Mouse (Mus musculus) midbrain, embryonic 11.5 days (tissue): ENCODE results near the gene Edaradd. TPM values are rescaled to one million over a fixed set of nuclear protein-coding genes. Genes with fewer than 3 reads are reported as not detected.

Experiments
- ATAC-seq: fragments of 200-750 bp; cut with Nextera tagmentation; 2 replicates; pipeline ENCODE4 v1.8.0; 2017; ENCODE audit warnings: moderate TSS enrichment, moderate library complexity; ENCODE audit not compliant: low FRiP score
- DNase-seq: peaks from one replicate; pipeline ENCODE4 v3.0.0; 2015; ENCODE audit warnings: low spot score; ENCODE audit errors: missing footprints
- H3K27ac ChIP-seq: fragments of 300-500 bp; sonication (generic); 2 replicates; pipeline ENCODE4 v1.5.1; 2014; ENCODE audit warnings: low read depth, low read length
- H3K27me3 ChIP-seq: fragments of 300-500 bp; sonication (generic); 2 replicates; pipeline ENCODE4 v1.6.1; 2014; ENCODE audit warnings: mild to moderate bottlenecking, low read length, moderate library complexity, mixed read lengths; ENCODE audit not compliant: control insufficient read depth, insufficient read depth
- H3K36me3 ChIP-seq: fragments of 300-500 bp; sonication (generic); 2 replicates; pipeline ENCODE4 v1.6.1; 2014; ENCODE audit warnings: mild to moderate bottlenecking, low read length, moderate library complexity, mixed read lengths; ENCODE audit not compliant: control insufficient read depth, insufficient read depth
- H3K4me1 ChIP-seq: fragments of 300-500 bp; sonication (generic); 2 replicates; pipeline ENCODE4 v1.6.1; 2014; ENCODE audit warnings: low read length; ENCODE audit not compliant: control insufficient read depth, insufficient read depth
- H3K4me2 ChIP-seq: fragments of 300-500 bp; sonication (generic); 2 replicates; pipeline ENCODE4 v1.6.1; 2014; ENCODE audit warnings: mild to moderate bottlenecking, moderate library complexity
- H3K4me3 ChIP-seq: fragments of 300-500 bp; sonication (generic); 2 replicates; pipeline ENCODE4 v1.5.1; 2014; ENCODE audit warnings: low read depth, low read length
- H3K9ac ChIP-seq: fragments of 300-500 bp; sonication (generic); 2 replicates; pipeline ENCODE4 v1.6.1; 2014; ENCODE audit warnings: low read length
- H3K9me3 ChIP-seq: fragments of 300-500 bp; sonication (generic); 2 replicates; pipeline ENCODE4 v1.6.1; 2016; ENCODE audit warnings: low read length; ENCODE audit not compliant: control insufficient read depth
- WGBS: fragments of 180-500 bp; shearing (Covaris S2); extraction: QIAGEN DNeasy Blood & Tissue Kit; methylation state at CpG from one replicate; pipeline ENCODE4 v1.1.7; 2014; 5-methylcytosine and 5-hydroxymethylcytosine counted together
- polyA plus RNA-seq: library from polyadenylated mRNA; unstranded; fragments of >200 nt; fragmentation: Nextera tagmentation; extraction: Ambion mirVana; gene quantifications from 2 replicates; pipeline ENCODE4 v1.2.1, GENCODE M21; 2014

Edaradd gene
- polyA plus RNA-seq, 1 experiment from 2014 or later, result 3.2 TPM

GRCm38 (mm10) chr13:12525678-12526077 lies 5.4 kb upstream of the Edaradd start:
- H3K9ac ChIP-seq, result no peak overlapping the region
- no peaks in the 10 kb centered on the region for H3K36me3 ChIP-seq
- no peaks in the 10 kb centered on the region for H3K4me1 ChIP-seq
- ATAC-seq, result no peak
- H3K4me2 ChIP-seq, result no peak overlapping the region
- H3K27me3 ChIP-seq, result no peaks in the 10 kb centered on the region; the same call in 1 of the 2 replicates
- no peaks in the 10 kb centered on the region for H3K9me3 ChIP-seq
- DNase-seq, result no peak
- no peak overlapping the region for H3K27ac ChIP-seq
- 91% methylated on average over 4 of the region's 4 CpGs for WGBS
- no peak overlapping the region for H3K4me3 ChIP-seq

- Histone ChIP-seq H3K4me2 (no peak overlapping the region), H3K27me3 (peaks cover 8% of the 10 kb centered on the region), H3K4me1 (peaks cover 2% of the 10 kb centered on the region; the same call in 1 of the 2 replicates), H3K9ac (no peak overlapping the region), H3K9me3 (no peaks in the 10 kb centered on the region), H3K27ac (no peak overlapping the region), H3K4me3 (no peak overlapping the region), H3K36me3 (no peaks in the 10 kb centered on the region)
- DNase-seq (no peak), ATAC-seq (no peak)
These were observed 2.1 kb upstream of the Edaradd start for GRCm38 (mm10) chr13:12522346-12522745.

- 4% methylated on average over 18 of the region's 18 CpGs for WGBS
- Histone ChIP-seq H3K9me3 (no peaks in the 10 kb centered on the region), H3K9ac (peak overlapping the region; percentile 39; the same call in 1 of the 2 replicates), H3K27me3 (peaks cover 8% of the 10 kb centered on the region), H3K36me3 (no peaks in the 10 kb centered on the region), H3K27ac (no peak overlapping the region), H3K4me1 (peaks cover 2% of the 10 kb centered on the region; the same call in 1 of the 2 replicates), H3K4me2 (peak overlapping the region; percentile 97), H3K4me3 (peak overlapping the region; percentile 45)
- DNase-seq (peak; percentile 90), ATAC-seq (peak; percentile 31; the same call in 1 of the 2 replicates)
These were observed 867 bp downstream of the Edaradd start for GRCm38 (mm10) chr13:12519371-12519770.

- Histone ChIP-seq H3K9me3 (no peaks in the 10 kb centered on the region), H3K36me3 (no peaks in the 10 kb centered on the region), H3K4me2 (no peak overlapping the region), H3K27ac (no peak overlapping the region), H3K4me1 (no peaks in the 10 kb centered on the region), H3K9ac (no peak overlapping the region), H3K27me3 (no peaks in the 10 kb centered on the region), H3K4me3 (no peak overlapping the region)
- 70% methylated on average over 9 of the region's 9 CpGs for WGBS
- no peak for ATAC-seq
- DNase-seq, result no peak
These were observed 8.9 kb downstream of the Edaradd start for GRCm38 (mm10) chr13:12511189-12511965.

GRCm38 (mm10) chr13:12510032-12510431 lies 10.2 kb downstream of the Edaradd start:
- Histone ChIP-seq H3K27ac (no peak overlapping the region), H3K4me3 (no peak overlapping the region), H3K9ac (no peak overlapping the region), H3K4me2 (no peak overlapping the region), H3K9me3 (no peaks in the 10 kb centered on the region), H3K36me3 (no peaks in the 10 kb centered on the region), H3K4me1 (no peaks in the 10 kb centered on the region), H3K27me3 (no peaks in the 10 kb centered on the region)
- 88% methylated on average over 6 of the region's 6 CpGs for WGBS
- ATAC-seq, result no peak
- no peak for DNase-seq

GRCm38 (mm10) chr13:12507426-12507825 lies 12.8 kb downstream of the Edaradd start:
- WGBS, result 91% methylated on average over 6 of the region's 6 CpGs
- H3K9me3 ChIP-seq, result no peaks in the 10 kb centered on the region
- H3K4me3 ChIP-seq, result no peak overlapping the region
- H3K27ac ChIP-seq, result no peak overlapping the region
- H3K27me3 ChIP-seq, result no peaks in the 10 kb centered on the region
- no peak overlapping the region for H3K4me2 ChIP-seq
- peaks cover 5% of the 10 kb centered on the region for H3K4me1 ChIP-seq
- ATAC-seq (no peak), DNase-seq (no peak)
- H3K36me3 ChIP-seq, result no peaks in the 10 kb centered on the region
- H3K9ac ChIP-seq, result no peak overlapping the region

GRCm38 (mm10) chr13:12505359-12505758 lies 14.9 kb downstream of the Edaradd start:
- Histone ChIP-seq H3K4me1 (peaks cover 5% of the 10 kb centered on the region), H3K36me3 (no peaks in the 10 kb centered on the region), H3K27me3 (no peaks in the 10 kb centered on the region), H3K4me3 (no peak overlapping the region), H3K4me2 (no peak overlapping the region), H3K27ac (no peak overlapping the region), H3K9me3 (no peaks in the 10 kb centered on the region), H3K9ac (no peak overlapping the region)
- WGBS, result 81% methylated on average over 3 of the region's 3 CpGs
- no peak for ATAC-seq
- DNase-seq, result peak; percentile 78

- Histone ChIP-seq H3K9me3 (no peaks in the 10 kb centered on the region), H3K9ac (no peak overlapping the region), H3K4me1 (peaks cover 5% of the 10 kb centered on the region), H3K4me3 (no peak overlapping the region), H3K27me3 (no peaks in the 10 kb centered on the region), H3K36me3 (no peaks in the 10 kb centered on the region), H3K4me2 (no peak overlapping the region), H3K27ac (peak overlapping the region; percentile 79)
- 21% methylated on average over 11 of the region's 11 CpGs for WGBS
- DNase-seq (peak; percentile 92), ATAC-seq (peak; percentile 67)
These were observed 16.9 kb downstream of the Edaradd start for GRCm38 (mm10) chr13:12503238-12503751.

GRCm38 (mm10) chr13:12502665-12503237 lies 17.5 kb downstream of the Edaradd start:
- Histone ChIP-seq H3K4me1 (peaks cover 5% of the 10 kb centered on the region), H3K9me3 (no peaks in the 10 kb centered on the region), H3K27me3 (no peaks in the 10 kb centered on the region), H3K4me2 (no peak overlapping the region), H3K36me3 (no peaks in the 10 kb centered on the region), H3K27ac (peak overlapping the region; percentile 79), H3K9ac (no peak overlapping the region), H3K4me3 (no peak overlapping the region)
- DNase-seq, result no peak
- WGBS, result 38% methylated on average over 4 of the region's 4 CpGs
- ATAC-seq, result no peak
